Mouse (Mus musculus): ENCODE measurements around the gene Ahcy. TPM values are rescaled to one million over a fixed set of nuclear protein-coding genes. Genes with fewer than 3 reads are reported as not detected.

Ahcy gene
- polyA plus RNA-seq, 1 experiment from 2014 or later, result 56.2 TPM

GRCm38 (mm10) chr2:155080179-155080530, 5.9 kb upstream of the Ahcy start:
- H3K9ac ChIP-seq (ENCODE audit: low read length), result no peak overlapping the region
- no peak for ATAC-seq (ENCODE audit: insufficient read depth, low FRiP score)
- 59% methylated on average over 4 of the region's 4 CpGs for WGBS

GRCm38 (mm10) chr2:155079500-155080178, 5.3 kb upstream of the Ahcy start:
- Histone ChIP-seq H3K4me1 (ENCODE audit: control insufficient read depth, insufficient read depth, low read length) (peaks cover 7% of the 10 kb centered on the region), H3K36me3 (ENCODE audit: control insufficient read depth, insufficient read depth, low read length) (no peaks in the 10 kb centered on the region), H3K27ac (ENCODE audit: low read length) (no peak overlapping the region), H3K27me3 (ENCODE audit: control insufficient read depth, insufficient read depth, low read length) (no peaks in the 10 kb centered on the region), H3K4me2 (ENCODE audit: low read depth, low read length) (no peak overlapping the region), H3K4me3 (replicated peaks; ENCODE audit: low read length) (no peak overlapping the region), H3K9ac (ENCODE audit: low read length) (no peak overlapping the region), H3K9me3 (replicated peaks; ENCODE audit: control insufficient read depth, low read length) (no peaks in the 10 kb centered on the region)
- 30% methylated on average over 7 of the region's 7 CpGs for WGBS
- no peak for ATAC-seq (ENCODE audit: insufficient read depth, low FRiP score)

More at GRCm38 (mm10) chr2:155080179-155080530, 5.9 kb upstream of the Ahcy start:
- no peak overlapping the region for H3K4me2 ChIP-seq (ENCODE audit: low read depth, low read length)
- no peaks in the 10 kb centered on the region for H3K27me3 ChIP-seq (ENCODE audit: control insufficient read depth, insufficient read depth, low read length)
- no peaks in the 10 kb centered on the region for H3K36me3 ChIP-seq (ENCODE audit: control insufficient read depth, insufficient read depth, low read length)
- H3K27ac ChIP-seq (ENCODE audit: low read length), result no peak overlapping the region
- H3K4me3 ChIP-seq (replicated peaks; ENCODE audit: low read length), result no peak overlapping the region
- H3K9me3 ChIP-seq (replicated peaks; ENCODE audit: control insufficient read depth, low read length), result no peaks in the 10 kb centered on the region
- H3K4me1 ChIP-seq (ENCODE audit: control insufficient read depth, insufficient read depth, low read length), result peaks cover 2% of the 10 kb centered on the region

- H3K9me3 ChIP-seq (replicated peaks; ENCODE audit: control insufficient read depth, low read length), result no peaks in the 10 kb centered on the region
- H3K4me2 ChIP-seq (ENCODE audit: low read depth, low read length), result no peak overlapping the region
- no peak overlapping the region for H3K27ac ChIP-seq (ENCODE audit: low read length)
- ATAC-seq (ENCODE audit: insufficient read depth, low FRiP score), result no peak
- 82% methylated on average over 6 of the region's 6 CpGs for whole genome bisulfite sequencing
- no peak overlapping the region for H3K9ac ChIP-seq (ENCODE audit: low read length)
- H3K4me1 ChIP-seq (ENCODE audit: control insufficient read depth, insufficient read depth, low read length), result peaks cover 19% of the 10 kb centered on the region
- no peak overlapping the region for H3K4me3 ChIP-seq (replicated peaks; ENCODE audit: low read length)
- H3K27me3 ChIP-seq (ENCODE audit: control insufficient read depth, insufficient read depth, low read length), result no peaks in the 10 kb centered on the region
- no peaks in the 10 kb centered on the region for H3K36me3 ChIP-seq (ENCODE audit: control insufficient read depth, insufficient read depth, low read length)
Observed at GRCm38 (mm10) chr2:155075649-155076048, 1.4 kb upstream of the Ahcy start.

- Histone ChIP-seq H3K9me3 (replicated peaks; ENCODE audit: control insufficient read depth, low read length) (no peaks in the 10 kb centered on the region), H3K36me3 (ENCODE audit: control insufficient read depth, insufficient read depth, low read length) (no peaks in the 10 kb centered on the region), H3K4me3 (replicated peaks; ENCODE audit: low read length) (peak overlapping the region; percentile 80), H3K27me3 (ENCODE audit: control insufficient read depth, insufficient read depth, low read length) (no peaks in the 10 kb centered on the region), H3K4me1 (ENCODE audit: control insufficient read depth, insufficient read depth, low read length) (peaks cover 19% of the 10 kb centered on the region), H3K4me2 (ENCODE audit: low read depth, low read length) (peak overlapping the region; percentile 77), H3K27ac (ENCODE audit: low read length) (peak overlapping the region; percentile 73), H3K9ac (ENCODE audit: low read length) (peak overlapping the region; percentile 91)
- ATAC-seq (ENCODE audit: insufficient read depth, low FRiP score), result no peak; the same call in 1 of the 2 replicates
- 19% methylated on average over 12 of the region's 12 CpGs for WGBS
Observed at GRCm38 (mm10) chr2:155074766-155075330, 551 bp upstream of the Ahcy start.

- Histone ChIP-seq H3K27me3 (ENCODE audit: control insufficient read depth, insufficient read depth, low read length) (no peaks in the 10 kb centered on the region), H3K4me1 (ENCODE audit: control insufficient read depth, insufficient read depth, low read length) (peaks cover 19% of the 10 kb centered on the region), H3K4me3 (replicated peaks; ENCODE audit: low read length) (peak overlapping the region; percentile 80), H3K9me3 (replicated peaks; ENCODE audit: control insufficient read depth, low read length) (no peaks in the 10 kb centered on the region), H3K27ac (ENCODE audit: low read length) (peak overlapping the region; percentile 73; the same call in 1 of the 2 replicates), H3K9ac (ENCODE audit: low read length) (peak overlapping the region; percentile 91), H3K4me2 (ENCODE audit: low read depth, low read length) (peak overlapping the region; percentile 77), H3K36me3 (ENCODE audit: control insufficient read depth, insufficient read depth, low read length) (no peaks in the 10 kb centered on the region)
- ATAC-seq (ENCODE audit: insufficient read depth, low FRiP score), result no peak
- WGBS, result 13% methylated on average over 3 of the region's 3 CpGs
Observed at GRCm38 (mm10) chr2:155073347-155073746, 950 bp downstream of the Ahcy start.

- H3K27me3 ChIP-seq (ENCODE audit: control insufficient read depth, insufficient read depth, low read length), result no peaks in the 10 kb centered on the region
- H3K4me3 ChIP-seq (replicated peaks; ENCODE audit: low read length), result no peak overlapping the region; the same call in 1 of the 2 replicates
- peak overlapping the region; percentile 91; the same call in 1 of the 2 replicates for H3K9ac ChIP-seq (ENCODE audit: low read length)
- no peaks in the 10 kb centered on the region for H3K9me3 ChIP-seq (replicated peaks; ENCODE audit: control insufficient read depth, low read length)
- no peak for ATAC-seq (ENCODE audit: insufficient read depth, low FRiP score)
- 83% methylated on average over 8 of the region's 8 CpGs for WGBS
- peaks cover 19% of the 10 kb centered on the region for H3K4me1 ChIP-seq (ENCODE audit: control insufficient read depth, insufficient read depth, low read length)
- no peaks in the 10 kb centered on the region for H3K36me3 ChIP-seq (ENCODE audit: control insufficient read depth, insufficient read depth, low read length)
- 0 out of 2 replicates have a peak overlapping the region, but pooled peaks have one; percentile 1 for H3K4me2 ChIP-seq (ENCODE audit: low read depth, low read length)
- H3K27ac ChIP-seq (ENCODE audit: low read length), result no peak overlapping the region
Observed at GRCm38 (mm10) chr2:155072353-155073145, 1.7 kb downstream of the Ahcy start.

GRCm38 (mm10) chr2:155071027-155071426, 3.3 kb downstream of the Ahcy start:
- Histone ChIP-seq H3K9ac (ENCODE audit: low read length) (no peak overlapping the region), H3K4me2 (ENCODE audit: low read depth, low read length) (no peak overlapping the region), H3K4me1 (ENCODE audit: control insufficient read depth, insufficient read depth, low read length) (peaks cover 19% of the 10 kb centered on the region), H3K27ac (ENCODE audit: low read length) (no peak overlapping the region), H3K4me3 (replicated peaks; ENCODE audit: low read length) (no peak overlapping the region), H3K36me3 (ENCODE audit: control insufficient read depth, insufficient read depth, low read length) (0 out of 2 replicates have a peak, but pooled peaks cover 8% of the 10 kb centered on the region), H3K9me3 (replicated peaks; ENCODE audit: control insufficient read depth, low read length) (no peaks in the 10 kb centered on the region), H3K27me3 (ENCODE audit: control insufficient read depth, insufficient read depth, low read length) (no peaks in the 10 kb centered on the region)
- WGBS, result 76% methylated on average over 9 of the region's 9 CpGs
- no peak for ATAC-seq (ENCODE audit: insufficient read depth, low FRiP score)

GRCm38 (mm10) chr2:155057361-155057760, 16.9 kb downstream of the Ahcy start:
- WGBS, result 61% methylated on average over 1 of the region's 1 CpGs
- H3K27ac ChIP-seq (ENCODE audit: low read length), result no peak overlapping the region

GRCm38 (mm10) chr2:155056076-155056578, 18.2 kb downstream of the Ahcy start:
- WGBS, result 54% methylated on average over 5 of the region's 5 CpGs

More at GRCm38 (mm10) chr2:155057361-155057760, 16.9 kb downstream of the Ahcy start:
- Histone ChIP-seq H3K27me3 (ENCODE audit: control insufficient read depth, insufficient read depth, low read length) (no peaks in the 10 kb centered on the region), H3K4me1 (ENCODE audit: control insufficient read depth, insufficient read depth, low read length) (no peaks in the 10 kb centered on the region), H3K9ac (ENCODE audit: low read length) (no peak overlapping the region), H3K4me2 (ENCODE audit: low read depth, low read length) (no peak overlapping the region), H3K9me3 (replicated peaks; ENCODE audit: control insufficient read depth, low read length) (no peaks in the 10 kb centered on the region), H3K36me3 (ENCODE audit: control insufficient read depth, insufficient read depth, low read length) (no peaks in the 10 kb centered on the region; the same call in 1 of the 2 replicates), H3K4me3 (replicated peaks; ENCODE audit: low read length) (no peak overlapping the region)
- ATAC-seq (ENCODE audit: insufficient read depth, low FRiP score), result no peak

More at GRCm38 (mm10) chr2:155056076-155056578, 18.2 kb downstream of the Ahcy start:
- Histone ChIP-seq H3K9me3 (replicated peaks; ENCODE audit: control insufficient read depth, low read length) (no peaks in the 10 kb centered on the region), H3K36me3 (ENCODE audit: control insufficient read depth, insufficient read depth, low read length) (no peaks in the 10 kb centered on the region), H3K27me3 (ENCODE audit: control insufficient read depth, insufficient read depth, low read length) (no peaks in the 10 kb centered on the region), H3K9ac (ENCODE audit: low read length) (no peak overlapping the region), H3K4me2 (ENCODE audit: low read depth, low read length) (no peak overlapping the region), H3K27ac (ENCODE audit: low read length) (no peak overlapping the region), H3K4me3 (replicated peaks; ENCODE audit: low read length) (no peak overlapping the region), H3K4me1 (ENCODE audit: control insufficient read depth, insufficient read depth, low read length) (peaks cover 9% of the 10 kb centered on the region)
- no peak for ATAC-seq (ENCODE audit: insufficient read depth, low FRiP score)

All from stomach, embryonic 16.5 days (tissue).